Mouse (Mus musculus): ENCODE results near the gene Cacna1e.

Cacna1e gene

DNA sequence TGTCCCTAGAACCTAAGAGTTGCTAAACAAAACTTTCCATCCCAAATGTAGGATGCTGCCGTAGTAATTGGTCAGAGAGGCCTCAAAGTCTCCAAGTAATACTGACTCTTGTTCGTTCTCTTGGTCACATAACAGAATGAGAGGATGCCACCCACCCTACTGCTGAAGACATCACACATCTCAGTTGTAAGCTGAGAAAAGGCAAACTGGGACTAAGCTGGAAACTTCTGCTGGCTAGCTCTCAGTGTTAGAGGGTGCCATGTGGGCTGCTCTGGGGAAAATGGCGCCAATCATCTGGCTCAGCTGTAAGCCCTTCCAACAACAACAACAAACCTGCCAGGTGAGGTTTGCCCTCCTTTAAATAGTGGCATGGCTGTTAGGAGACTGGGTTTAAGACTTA lies 109.8 kb downstream of the Cacna1e start:
- no peak for TF ChIP-seq GATA4 (IDR thresholded peaks at IDR 0.05; ENCODE audit: insufficient replicate concordance, low read length)

DNA sequence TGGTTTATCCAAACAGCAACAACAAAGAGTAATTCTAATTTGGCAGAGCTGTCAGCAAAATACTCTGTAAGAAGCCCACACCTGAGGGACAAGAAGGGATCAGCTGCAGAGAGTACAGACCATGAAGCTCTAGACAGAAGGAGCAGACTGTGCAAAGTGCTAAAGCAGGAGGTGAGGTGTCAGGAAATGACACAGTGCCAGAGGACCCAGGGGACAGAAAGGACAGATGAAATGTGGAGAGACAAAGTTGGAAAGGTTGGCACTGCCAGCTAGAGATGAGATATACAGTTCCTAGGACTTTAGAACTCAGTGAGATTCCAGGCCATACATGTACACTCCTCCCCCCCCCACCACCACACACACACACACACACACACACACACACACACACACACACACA lies 113.2 kb downstream of the Cacna1e start:
- no peak for TF ChIP-seq GATA4 (IDR thresholded peaks at IDR 0.05; ENCODE audit: insufficient replicate concordance, low read length)

DNA sequence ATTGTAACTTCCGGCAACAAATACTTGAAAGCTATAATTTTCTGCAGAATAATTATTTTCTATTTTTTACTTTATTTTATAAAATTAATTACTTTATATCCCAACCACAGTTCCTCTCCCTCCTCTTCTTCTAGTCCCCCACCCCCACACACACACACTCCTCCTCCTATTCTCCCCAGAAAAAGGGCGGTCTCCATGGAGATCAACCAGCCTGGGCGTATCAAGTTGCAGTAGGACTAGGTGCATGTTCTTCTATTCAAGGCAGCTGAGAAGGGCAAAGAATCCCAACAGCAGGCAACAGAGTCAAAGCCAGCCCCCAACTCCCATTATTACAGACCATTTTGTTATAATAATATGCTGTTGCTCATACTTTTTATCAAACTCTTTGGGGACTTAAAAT lies 113.8 kb downstream of the Cacna1e start:
- no peak for TF ChIP-seq GATA4 (IDR thresholded peaks at IDR 0.05; ENCODE audit: insufficient replicate concordance, low read length)

DNA sequence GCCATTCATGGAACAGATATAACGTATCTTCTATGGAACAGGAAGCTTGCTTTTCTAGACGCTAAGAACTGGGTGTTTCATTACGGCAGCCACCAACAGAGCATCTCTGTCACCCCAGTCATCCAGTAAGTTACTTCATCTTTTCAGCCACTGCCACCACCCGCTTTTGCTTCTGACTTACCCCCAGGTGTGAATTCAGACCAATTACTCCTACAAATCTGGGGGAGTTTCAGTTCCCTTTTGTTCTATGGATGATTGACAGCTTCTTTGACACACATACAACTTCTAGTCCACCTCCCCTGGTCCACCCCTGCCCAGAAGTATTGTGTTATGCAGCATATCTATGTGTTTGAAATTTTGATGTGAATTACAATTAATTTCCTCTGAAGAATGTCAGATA lies 121.2 kb downstream of the Cacna1e start:
- no peak for TF ChIP-seq GATA4 (IDR thresholded peaks at IDR 0.05; ENCODE audit: insufficient replicate concordance, low read length)

DNA sequence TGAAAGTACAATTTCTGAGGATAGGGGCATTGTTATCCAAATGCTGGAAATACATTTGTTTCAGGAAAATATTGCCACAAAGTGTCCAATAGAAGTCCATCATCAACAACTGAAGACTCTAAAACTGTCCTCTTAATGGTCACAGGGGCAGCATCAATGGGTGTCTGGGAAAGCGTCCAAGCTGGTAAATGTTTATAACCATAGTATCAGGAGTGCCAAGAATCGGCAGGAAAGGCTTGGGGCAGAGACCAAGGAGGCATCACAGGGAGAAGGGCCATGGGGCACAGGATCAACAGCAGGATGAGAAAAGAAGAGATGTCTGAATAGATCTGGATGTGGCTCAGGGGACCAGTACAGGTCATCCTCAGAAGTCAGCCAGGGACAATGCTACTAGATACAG lies 132.2 kb downstream of the Cacna1e start:
- TF ChIP-seq GATA4 (IDR thresholded peaks at IDR 0.05; ENCODE audit: insufficient replicate concordance, low read length): no peak

DNA sequence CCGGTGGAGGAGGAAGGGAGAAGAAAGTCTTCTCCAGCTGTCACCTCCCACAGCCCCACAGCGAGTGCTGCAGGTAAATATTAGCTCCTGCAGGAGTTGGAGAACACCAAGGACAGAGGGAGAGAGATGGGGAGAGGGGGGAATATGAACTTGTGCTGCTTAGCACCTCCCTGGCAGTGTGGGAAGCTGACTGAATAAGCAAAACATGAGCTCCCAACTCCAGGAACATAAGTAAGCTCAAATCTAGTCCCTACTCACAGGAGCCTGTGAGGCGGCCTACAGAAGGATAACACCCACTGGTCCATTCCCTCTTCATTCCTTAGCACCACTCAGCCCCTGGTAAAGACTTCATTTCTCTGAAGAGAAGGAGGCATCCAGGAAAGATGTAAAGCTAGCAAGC lies 135.8 kb downstream of the Cacna1e start:
- no peak for TF ChIP-seq GATA4 (IDR thresholded peaks at IDR 0.05; ENCODE audit: insufficient replicate concordance, low read length)

DNA sequence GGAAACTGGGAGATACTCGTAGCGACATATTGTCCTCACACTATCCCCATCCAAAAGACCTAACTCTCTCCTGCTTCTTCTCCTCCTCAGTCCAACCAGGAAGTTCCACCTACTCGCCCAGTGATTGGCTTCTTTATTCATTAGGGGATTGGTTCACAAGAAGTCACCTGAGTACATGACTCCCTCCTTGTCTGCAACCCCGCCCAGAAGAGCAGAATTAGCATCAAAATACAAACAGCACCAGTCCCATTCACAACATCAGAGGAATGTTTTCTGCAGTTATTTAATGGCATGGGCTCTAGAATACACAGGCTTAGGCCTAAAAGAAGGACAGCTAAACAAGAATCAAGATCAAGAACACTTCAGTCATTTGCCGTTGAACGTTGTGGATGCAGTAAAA lies 139.1 kb downstream of the Cacna1e start:
- TF ChIP-seq GATA4 (IDR thresholded peaks at IDR 0.05; ENCODE audit: insufficient replicate concordance, low read length): no peak

DNA sequence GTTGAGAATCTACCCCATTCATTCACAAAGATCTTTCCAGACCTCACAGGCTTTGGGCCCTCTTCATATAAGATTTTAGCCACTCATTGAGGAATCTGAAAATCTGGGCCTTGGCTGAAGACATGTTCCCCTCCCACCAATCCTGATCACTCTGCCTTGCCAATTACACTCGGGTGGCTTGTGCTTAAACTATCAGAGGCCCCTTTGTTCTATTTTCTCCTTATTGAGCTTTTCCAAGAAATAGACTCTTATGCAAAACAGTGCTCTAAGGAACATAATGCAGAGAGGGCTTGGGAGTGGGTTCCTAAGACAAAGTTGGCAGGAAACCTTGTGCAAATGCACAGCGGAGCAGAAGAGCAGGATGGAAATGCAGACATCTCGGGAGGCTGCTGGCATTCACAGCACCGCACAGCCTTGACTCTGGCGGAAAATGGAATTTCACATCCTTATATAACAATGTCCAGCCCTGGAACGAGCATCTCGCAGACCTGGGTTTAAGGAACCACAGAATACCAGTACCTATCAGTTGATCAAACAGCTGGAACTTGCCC lies 153.8 kb downstream of the Cacna1e start:
- no peak for TF ChIP-seq GATA4 (IDR thresholded peaks at IDR 0.05; ENCODE audit: insufficient replicate concordance, low read length)

DNA sequence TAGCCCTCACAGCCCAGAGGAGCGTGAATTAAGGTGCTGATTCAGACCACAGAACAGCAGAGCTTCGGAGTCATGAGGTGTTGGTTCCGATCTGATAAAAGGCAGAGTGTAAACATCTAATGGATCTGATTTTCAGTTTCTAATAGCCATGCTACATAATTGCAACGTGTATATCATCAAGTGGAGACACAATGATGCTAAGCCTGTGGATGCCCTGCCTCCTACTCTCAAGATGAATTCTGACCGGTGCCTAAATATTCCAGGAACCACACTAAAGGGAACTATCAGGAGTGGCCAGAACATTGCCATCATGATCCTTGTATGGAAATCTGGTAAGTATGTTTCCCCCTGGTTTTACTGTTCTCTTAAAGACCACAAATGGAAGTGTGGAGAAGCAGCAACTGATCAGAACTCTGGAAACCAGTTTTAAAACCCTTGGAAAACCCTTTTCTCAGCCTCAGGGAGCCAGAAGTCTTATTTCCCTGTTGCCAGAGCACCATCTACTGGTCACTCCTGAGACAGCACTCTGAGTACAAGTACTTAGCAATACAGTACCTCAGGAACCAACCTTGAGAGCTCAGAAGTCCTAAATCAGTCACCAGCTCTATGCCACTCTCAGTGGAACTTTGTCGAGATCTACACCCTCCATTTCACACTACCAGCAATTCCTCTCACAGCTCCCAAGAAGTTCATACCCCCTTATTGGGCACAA lies 154.9 kb downstream of the Cacna1e start:
- TF ChIP-seq GATA4 (IDR thresholded peaks at IDR 0.05; ENCODE audit: insufficient replicate concordance, low read length): no peak

DNA sequence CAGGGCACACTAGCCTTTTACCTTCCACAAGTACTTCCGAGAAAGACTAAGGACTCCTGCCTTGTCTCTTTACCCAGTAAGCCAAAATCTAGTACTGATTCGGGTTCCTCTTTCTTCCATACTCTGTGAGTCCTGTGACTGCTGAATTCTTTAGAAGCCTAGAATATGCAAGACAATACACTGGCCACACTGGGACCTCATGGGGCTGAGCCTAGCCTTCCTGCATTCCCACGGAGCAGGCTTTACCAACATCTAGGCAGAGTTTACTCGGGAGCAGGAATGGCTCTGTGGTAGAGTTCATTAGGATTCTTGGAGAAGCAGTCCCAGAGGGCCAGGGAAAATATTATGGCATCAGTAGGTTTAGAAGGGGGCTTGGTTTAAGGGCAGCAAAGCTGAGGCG lies 155.6 kb downstream of the Cacna1e start:
- no peak for TF ChIP-seq GATA4 (IDR thresholded peaks at IDR 0.05; ENCODE audit: insufficient replicate concordance, low read length)

DNA sequence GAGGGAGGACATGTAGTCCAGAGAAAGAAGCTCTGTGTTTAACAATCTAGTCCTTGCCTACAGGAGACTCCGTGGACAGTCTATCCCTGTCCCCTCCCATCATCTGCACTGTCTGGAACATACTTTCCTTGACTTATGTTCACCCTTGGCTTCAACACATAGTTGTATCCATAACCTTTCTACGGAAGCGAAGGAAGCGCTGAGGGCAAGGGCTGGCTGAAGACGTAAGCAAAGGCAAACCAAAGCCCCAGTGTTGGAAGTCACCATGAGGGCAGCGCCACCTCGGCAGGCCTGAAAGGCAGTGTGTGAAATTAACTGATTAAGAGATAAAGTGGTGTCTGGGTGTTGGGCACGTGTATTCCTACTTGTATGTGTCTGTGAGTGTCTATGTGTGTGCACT lies 156.6 kb downstream of the Cacna1e start:
- TF ChIP-seq GATA4 (IDR thresholded peaks at IDR 0.05; ENCODE audit: insufficient replicate concordance, low read length): no peak

DNA sequence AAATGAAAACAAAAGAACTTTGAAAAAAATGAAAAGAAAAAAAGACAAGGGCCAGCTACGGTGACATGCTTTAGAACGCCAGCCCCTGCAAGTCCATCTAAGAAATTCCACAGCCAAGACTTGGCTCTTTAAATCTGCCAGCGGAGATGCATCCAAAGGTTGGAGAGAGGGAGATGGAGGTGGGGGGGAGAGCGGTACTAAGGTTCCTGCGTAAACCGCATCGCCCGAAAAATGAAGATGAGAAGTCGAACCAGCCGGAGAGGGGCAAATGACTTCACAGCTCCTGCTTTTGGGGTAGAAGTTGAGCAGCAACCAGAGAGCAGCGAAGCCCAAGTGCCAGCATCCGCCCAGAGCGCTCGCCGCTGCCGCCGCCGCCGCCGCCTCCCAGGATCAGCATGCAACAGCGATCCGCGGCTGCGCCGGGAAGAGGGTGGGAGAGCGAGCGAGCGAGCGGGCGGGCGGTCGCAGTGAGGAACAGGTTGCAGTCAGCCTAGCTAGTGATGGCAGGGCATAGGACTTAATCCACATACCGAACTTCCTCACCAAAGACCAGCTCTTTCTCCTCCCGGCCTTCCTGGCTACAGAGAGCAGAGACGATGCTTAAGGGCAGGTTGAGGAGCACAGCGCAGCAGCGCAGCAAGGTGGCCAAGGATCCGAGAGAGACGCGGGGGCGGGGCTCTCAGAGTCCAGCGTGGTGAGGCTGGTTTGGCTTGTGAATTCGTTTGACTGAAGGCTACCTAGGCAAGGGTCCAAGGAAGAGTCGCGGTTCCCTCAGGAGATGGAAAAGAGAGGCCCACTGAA lies 157.7 kb downstream of the Cacna1e start:
- no peak for TF ChIP-seq GATA4 (IDR thresholded peaks at IDR 0.05; ENCODE audit: insufficient replicate concordance, low read length)

DNA sequence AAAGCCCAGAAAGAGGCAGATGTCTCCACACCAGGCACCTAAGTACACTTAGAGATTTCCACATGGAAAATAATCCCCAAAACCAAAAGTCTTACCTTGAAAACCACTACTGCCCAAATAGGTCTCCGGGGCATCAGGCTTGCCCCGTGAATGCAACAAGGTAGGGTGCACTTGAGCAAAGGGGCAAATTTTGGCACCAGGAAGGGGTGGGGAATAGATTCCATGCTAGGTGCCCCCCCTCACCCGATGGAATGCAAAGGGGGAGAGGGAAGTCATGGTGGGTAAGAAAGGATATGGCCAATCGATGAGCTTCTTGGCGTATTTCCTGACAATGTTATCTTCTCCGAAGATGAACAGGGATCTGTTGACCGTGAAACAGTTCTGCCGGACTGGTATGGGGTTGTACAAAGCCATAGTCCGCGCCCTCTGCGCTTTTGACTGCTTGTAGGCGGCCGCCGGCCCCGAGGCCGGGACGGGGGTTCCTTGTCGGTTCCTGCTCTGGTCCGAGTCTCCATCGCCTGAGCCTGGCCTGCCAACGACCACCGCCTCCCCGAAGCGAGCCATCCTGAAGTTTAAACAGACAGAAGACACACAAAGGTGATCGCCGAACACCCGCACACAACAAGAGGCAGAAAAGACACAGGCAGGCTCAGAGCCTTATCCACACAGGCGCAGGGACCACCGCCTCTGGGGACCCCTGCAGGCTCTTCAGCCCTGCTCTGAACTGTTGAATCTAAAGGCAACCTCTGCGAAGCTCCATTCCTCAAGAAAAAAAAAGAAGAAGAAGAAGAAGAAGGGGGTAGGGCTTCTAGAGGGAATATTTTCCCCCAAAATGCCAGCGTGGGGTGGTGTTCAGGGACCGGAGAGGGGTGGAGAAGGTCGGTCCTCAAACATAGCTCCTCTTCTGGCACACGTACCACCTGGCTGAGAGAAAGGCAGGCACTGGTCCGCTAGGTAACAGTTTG lies 158.7 kb downstream of the Cacna1e start:
- TF ChIP-seq GATA4 (IDR thresholded peaks at IDR 0.05; ENCODE audit: insufficient replicate concordance, low read length): no peak

DNA sequence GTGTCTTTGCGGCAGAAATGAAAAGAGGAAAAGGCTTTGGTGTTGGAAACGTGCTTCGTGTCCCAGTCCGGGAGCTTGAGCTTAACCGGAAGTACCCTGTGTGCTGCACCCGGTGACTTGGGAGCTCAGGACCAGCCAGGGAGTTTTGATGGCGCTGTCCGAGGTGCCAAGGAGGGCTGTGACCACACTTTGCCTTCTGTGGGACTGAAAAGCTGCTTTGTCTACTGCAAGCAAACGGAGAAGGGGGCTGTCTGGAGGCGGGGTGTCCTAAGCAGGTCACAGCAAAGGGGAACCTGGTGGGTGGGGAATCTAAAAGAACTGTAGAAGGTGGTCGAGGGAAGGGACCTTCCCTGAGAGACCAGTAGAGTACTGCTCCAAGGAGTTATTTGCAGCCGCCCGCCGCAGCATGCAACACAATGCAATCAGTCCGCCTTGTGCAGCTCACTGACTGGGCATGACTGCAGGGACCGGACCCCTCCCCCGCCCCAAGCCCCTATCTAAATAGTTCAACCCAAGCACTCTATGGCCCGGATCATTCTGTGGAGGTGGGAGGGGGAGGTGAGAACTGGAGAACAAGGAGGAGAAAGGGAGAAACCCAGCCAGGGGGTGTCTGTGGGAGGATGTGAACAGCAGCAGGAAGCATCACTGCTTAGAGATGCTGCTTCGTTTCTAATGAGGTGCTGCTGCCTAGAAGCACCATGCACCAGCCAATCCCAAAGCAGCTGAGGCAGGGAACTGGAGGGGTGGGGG lies 160.6 kb downstream of the Cacna1e start:
- no peak for TF ChIP-seq GATA4 (IDR thresholded peaks at IDR 0.05; ENCODE audit: insufficient replicate concordance, low read length)

All from liver, adult (tissue).